Mouse (Mus musculus) lung, embryonic 16.5 days (tissue): ENCODE measurements around the gene Sntg2. TPM values are rescaled to one million over a fixed set of nuclear protein-coding genes. Genes with fewer than 3 reads are reported as not detected.

Experiments used
- ATAC-seq: fragments of 200-750 bp; cut with Nextera tagmentation; 2 replicates; pipeline ENCODE4 v1.8.0; 2017; ENCODE audit warnings: low read depth, mild to moderate bottlenecking, moderate library complexity
- H3K27ac ChIP-seq: fragments of 300-500 bp; sonication (generic); 2 replicates; pipeline ENCODE4 v1.5.1; 2014; ENCODE audit warnings: mild to moderate bottlenecking, control low read depth, low read length
- H3K27me3 ChIP-seq: fragments of 300-500 bp; sonication (generic); 2 replicates; pipeline ENCODE4 v1.6.1; 2014; ENCODE audit warnings: low read depth, low read length, mixed read lengths; ENCODE audit not compliant: control insufficient read depth, insufficient read depth
- H3K36me3 ChIP-seq: fragments of 300-500 bp; sonication (generic); 2 replicates; pipeline ENCODE4 v1.6.1; 2014; ENCODE audit warnings: low read length; ENCODE audit not compliant: control insufficient read depth, insufficient read depth
- H3K4me1 ChIP-seq: fragments of 300-500 bp; sonication (generic); replicated peaks from 2 replicates; pipeline ENCODE4 v1.6.1; 2014; ENCODE audit warnings: low read length, mixed read lengths; ENCODE audit not compliant: control insufficient read depth, insufficient read depth
- H3K4me2 ChIP-seq: fragments of 300-500 bp; sonication (generic); 2 replicates; pipeline ENCODE4 v1.6.1; 2014; ENCODE audit warnings: low read depth, low read length, control low read depth
- H3K4me3 ChIP-seq: fragments of 300-500 bp; sonication (generic); 2 replicates; pipeline ENCODE4 v1.5.1; 2014; ENCODE audit warnings: mild to moderate bottlenecking, low read length, control low read depth
- H3K9ac ChIP-seq: fragments of 300-500 bp; sonication (generic); 2 replicates; pipeline ENCODE4 v1.6.1; 2014; ENCODE audit warnings: low read length, control low read depth
- H3K9me3 ChIP-seq: fragments of 300-500 bp; sonication (generic); 2 replicates; pipeline ENCODE4 v1.6.1; 2016; ENCODE audit warnings: low read length; ENCODE audit not compliant: control insufficient read depth
- WGBS: fragments of 180-500 bp; shearing (Covaris S2); extraction: QIAGEN DNeasy Blood & Tissue Kit; methylation state at CpG from one replicate; pipeline ENCODE4 v1.1.7; 2014; 5-methylcytosine and 5-hydroxymethylcytosine counted together
- polyA plus RNA-seq: library from polyadenylated mRNA; unstranded; fragments of >200 nt; fragmentation: Nextera tagmentation; extraction: Ambion mirVana; gene quantifications from 2 replicates; pipeline ENCODE4 v1.2.1, GENCODE M21; 2015

Sntg2 gene
- polyA plus RNA-seq, 1 experiment from 2014 or later = 11.5 TPM

GRCm38 (mm10) chr12:30164005-30164404, 209.2 kb downstream of the Sntg2 start:
- H3K36me3 ChIP-seq = no peaks in the 10 kb centered on the region
- 92% methylated on average over 6 of the region's 6 CpGs for WGBS
- ATAC-seq = no peak
- no peak overlapping the region for H3K27ac ChIP-seq
- no peak overlapping the region for H3K4me2 ChIP-seq
- no peaks in the 10 kb centered on the region for H3K4me1 ChIP-seq
- H3K4me3 ChIP-seq = no peak overlapping the region
- H3K27me3 ChIP-seq = no peaks in the 10 kb centered on the region
- H3K9ac ChIP-seq = no peak overlapping the region
- no peaks in the 10 kb centered on the region for H3K9me3 ChIP-seq

GRCm38 (mm10) chr12:30161731-30162406, 211.3 kb downstream of the Sntg2 start:
- no peaks in the 10 kb centered on the region for H3K9me3 ChIP-seq
- no peaks in the 10 kb centered on the region for H3K4me1 ChIP-seq
- H3K27ac ChIP-seq = no peak overlapping the region
- H3K27me3 ChIP-seq = no peaks in the 10 kb centered on the region
- no peaks in the 10 kb centered on the region for H3K36me3 ChIP-seq
- H3K4me2 ChIP-seq = no peak overlapping the region
- no peak overlapping the region for H3K4me3 ChIP-seq
- no peak overlapping the region for H3K9ac ChIP-seq
- 64% methylated on average over 5 of the region's 5 CpGs for WGBS
- ATAC-seq = no peak

DNA sequence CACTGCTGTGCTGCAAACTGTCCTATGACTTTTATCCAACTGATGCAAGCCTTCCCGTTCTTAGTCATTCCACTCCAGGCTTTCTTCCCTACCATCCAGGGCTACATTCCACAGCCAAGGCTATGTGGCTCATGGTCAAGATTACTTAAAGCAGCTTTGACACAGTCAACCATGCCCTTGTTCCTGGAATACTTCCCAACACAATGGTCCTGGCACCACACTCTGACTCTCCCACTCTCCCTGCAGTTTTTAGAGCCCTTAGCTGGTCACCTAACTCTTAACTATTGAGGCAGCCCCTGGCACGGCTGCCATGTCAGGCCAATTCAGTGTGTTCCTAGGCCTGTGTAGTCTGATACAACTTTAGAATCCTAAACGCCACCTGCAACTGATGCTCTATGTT, 212.7 kb downstream of the Sntg2 start:
- 54% methylated on average over 3 of the region's 3 CpGs for WGBS

GRCm38 (mm10) chr12:30159788-30160187, 213.4 kb downstream of the Sntg2 start:
- Histone ChIP-seq H3K4me1 (no peaks in the 10 kb centered on the region), H3K4me3 (no peak overlapping the region), H3K9me3 (no peaks in the 10 kb centered on the region), H3K27ac (no peak overlapping the region), H3K27me3 (no peaks in the 10 kb centered on the region), H3K9ac (no peak overlapping the region), H3K4me2 (no peak overlapping the region), H3K36me3 (no peaks in the 10 kb centered on the region)
- no peak for ATAC-seq
- 81% methylated on average over 8 of the region's 8 CpGs for WGBS

More for the DNA sequence above, 212.7 kb downstream of the Sntg2 start:
- H3K4me3 ChIP-seq = no peak overlapping the region
- H3K36me3 ChIP-seq = no peaks in the 10 kb centered on the region
- no peak overlapping the region for H3K4me2 ChIP-seq
- H3K9ac ChIP-seq = no peak overlapping the region
- H3K27me3 ChIP-seq = no peaks in the 10 kb centered on the region
- peak; percentile 64 for ATAC-seq
- no peak overlapping the region for H3K27ac ChIP-seq
- H3K4me1 ChIP-seq = no peaks in the 10 kb centered on the region
- no peaks in the 10 kb centered on the region for H3K9me3 ChIP-seq

GRCm38 (mm10) chr12:30154079-30154673, 219.0 kb downstream of the Sntg2 start:
- no peak for ATAC-seq
- Histone ChIP-seq H3K9me3 (no peaks in the 10 kb centered on the region), H3K4me1 (no peaks in the 10 kb centered on the region), H3K27ac (no peak overlapping the region), H3K27me3 (no peaks in the 10 kb centered on the region), H3K4me2 (no peak overlapping the region), H3K36me3 (no peaks in the 10 kb centered on the region), H3K9ac (no peak overlapping the region), H3K4me3 (no peak overlapping the region)
- WGBS = 56% methylated on average over 7 of the region's 7 CpGs

DNA sequence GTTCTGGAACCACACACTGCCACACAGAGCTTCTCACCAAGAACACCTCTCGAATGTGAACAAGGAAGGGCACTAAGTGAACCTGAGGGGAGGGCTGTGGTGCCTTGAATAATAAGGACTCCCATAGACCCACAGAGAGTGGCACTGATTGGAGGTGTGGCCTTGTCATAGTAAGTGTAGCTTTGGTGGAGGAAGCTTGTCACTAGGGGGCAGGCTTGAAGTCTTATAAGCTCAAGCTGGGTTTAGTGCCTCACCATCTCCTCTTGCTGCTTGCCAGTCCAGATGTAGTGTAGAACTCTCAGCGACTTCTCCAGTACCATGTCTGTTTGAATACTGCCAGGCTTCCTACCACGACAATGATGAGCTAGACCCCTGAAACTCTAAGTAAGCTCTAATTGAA, 231.1 kb downstream of the Sntg2 start:
- no peaks in the 10 kb centered on the region for H3K9me3 ChIP-seq
- H3K36me3 ChIP-seq = no peaks in the 10 kb centered on the region
- H3K4me2 ChIP-seq = no peak overlapping the region
- no peak overlapping the region for H3K4me3 ChIP-seq
- no peaks in the 10 kb centered on the region for H3K27me3 ChIP-seq
- WGBS = 56% methylated on average over 3 of the region's 3 CpGs
- no peak for ATAC-seq
- no peak overlapping the region for H3K9ac ChIP-seq
- no peak overlapping the region for H3K27ac ChIP-seq
- no peaks in the 10 kb centered on the region for H3K4me1 ChIP-seq

DNA sequence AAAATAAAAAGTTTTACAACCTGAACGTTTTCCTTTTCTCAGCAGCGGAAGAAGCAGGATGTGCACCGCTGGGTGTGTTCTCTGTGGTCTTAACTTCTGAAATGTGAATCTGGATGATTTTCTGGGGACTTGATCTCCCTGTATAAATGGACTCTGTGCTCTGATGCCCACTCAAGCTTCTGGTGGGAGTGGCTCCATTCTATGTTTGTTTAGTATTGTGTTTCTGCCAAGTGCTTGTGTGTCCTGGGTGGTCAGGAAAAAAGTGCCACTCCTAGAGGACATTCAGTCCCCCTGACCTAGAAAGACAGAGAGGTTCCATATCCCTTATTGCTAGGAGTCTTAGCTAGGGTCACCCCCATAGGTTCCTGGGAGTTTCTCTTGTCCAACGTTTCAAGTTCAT, 240.7 kb downstream of the Sntg2 start, which contains the start of gene Tpo:
Gene Tpo (minus strand): TSS at position 101 of the 400 bp plus-strand sequence.
- Histone ChIP-seq H3K9me3 (no peaks in the 10 kb centered on the region), H3K4me3 (no peak within 1 kb of the TSS), H3K27me3 (no peaks in the 10 kb centered on the region), H3K4me1 (no peaks in the 10 kb centered on the region), H3K9ac (no peak within 1 kb of the TSS), H3K4me2 (no peak within 1 kb of the TSS), H3K27ac (no peak within 1 kb of the TSS), H3K36me3 (no peaks in the 10 kb centered on the region)
- 78% methylated on average over 4 of the region's 4 CpGs for WGBS
- no peak for ATAC-seq

- no peaks in the 10 kb centered on the region for H3K36me3 ChIP-seq
- no peak overlapping the region for H3K4me2 ChIP-seq
- H3K4me3 ChIP-seq = no peak overlapping the region
- H3K4me1 ChIP-seq = no peaks in the 10 kb centered on the region
- H3K27ac ChIP-seq = no peak overlapping the region
- 74% methylated on average over 6 of the region's 6 CpGs for WGBS
- no peaks in the 10 kb centered on the region for H3K27me3 ChIP-seq
- no peak for ATAC-seq
- no peaks in the 10 kb centered on the region for H3K9me3 ChIP-seq
- no peak overlapping the region for H3K9ac ChIP-seq
Measured at GRCm38 (mm10) chr12:30129411-30129716, 243.8 kb downstream of the Sntg2 start.

GRCm38 (mm10) chr12:30128561-30129410, 244.4 kb downstream of the Sntg2 start:
- Histone ChIP-seq H3K4me1 (no peaks in the 10 kb centered on the region), H3K9me3 (no peaks in the 10 kb centered on the region), H3K27ac (no peak overlapping the region), H3K9ac (no peak overlapping the region), H3K27me3 (no peaks in the 10 kb centered on the region), H3K4me3 (no peak overlapping the region), H3K4me2 (no peak overlapping the region), H3K36me3 (no peaks in the 10 kb centered on the region)
- WGBS = 62% methylated on average over 7 of the region's 7 CpGs
- peak; percentile 41; the same call in 1 of the 2 replicates for ATAC-seq
